Mouse (Mus musculus) lung, embryonic 16.5 days (tissue): Measurements from ENCODE around the gene Zbtb26. TPM values are rescaled to one million over a fixed set of nuclear protein-coding genes. Genes with fewer than 3 reads are reported as not detected.

Experiments
- ATAC-seq: fragments of 200-750 bp; cut with Nextera tagmentation; 2 replicates; pipeline ENCODE4 v1.8.0; 2017; ENCODE audit warnings: low read depth, mild to moderate bottlenecking, moderate library complexity
- H3K27ac ChIP-seq: fragments of 300-500 bp; sonication (generic); 2 replicates; pipeline ENCODE4 v1.5.1; 2014; ENCODE audit warnings: mild to moderate bottlenecking, control low read depth, low read length
- H3K27me3 ChIP-seq: fragments of 300-500 bp; sonication (generic); 2 replicates; pipeline ENCODE4 v1.6.1; 2014; ENCODE audit warnings: low read depth, low read length, mixed read lengths; ENCODE audit not compliant: control insufficient read depth, insufficient read depth
- H3K36me3 ChIP-seq: fragments of 300-500 bp; sonication (generic); 2 replicates; pipeline ENCODE4 v1.6.1; 2014; ENCODE audit warnings: low read length; ENCODE audit not compliant: control insufficient read depth, insufficient read depth
- H3K4me1 ChIP-seq: fragments of 300-500 bp; sonication (generic); replicated peaks from 2 replicates; pipeline ENCODE4 v1.6.1; 2014; ENCODE audit warnings: low read length, mixed read lengths; ENCODE audit not compliant: control insufficient read depth, insufficient read depth
- H3K4me2 ChIP-seq: fragments of 300-500 bp; sonication (generic); 2 replicates; pipeline ENCODE4 v1.6.1; 2014; ENCODE audit warnings: low read depth, low read length, control low read depth
- H3K4me3 ChIP-seq: fragments of 300-500 bp; sonication (generic); 2 replicates; pipeline ENCODE4 v1.5.1; 2014; ENCODE audit warnings: mild to moderate bottlenecking, low read length, control low read depth
- H3K9ac ChIP-seq: fragments of 300-500 bp; sonication (generic); 2 replicates; pipeline ENCODE4 v1.6.1; 2014; ENCODE audit warnings: low read length, control low read depth
- H3K9me3 ChIP-seq: fragments of 300-500 bp; sonication (generic); 2 replicates; pipeline ENCODE4 v1.6.1; 2016; ENCODE audit warnings: low read length; ENCODE audit not compliant: control insufficient read depth
- WGBS: fragments of 180-500 bp; shearing (Covaris S2); extraction: QIAGEN DNeasy Blood & Tissue Kit; methylation state at CpG from one replicate; pipeline ENCODE4 v1.1.7; 2014; 5-methylcytosine and 5-hydroxymethylcytosine counted together
- polyA plus RNA-seq: library from polyadenylated mRNA; unstranded; fragments of >200 nt; fragmentation: Nextera tagmentation; extraction: Ambion mirVana; gene quantifications from 2 replicates; pipeline ENCODE4 v1.2.1, GENCODE M21; 2015

Gene Zbtb26
- polyA plus RNA-seq, 1 experiment from 2014 or later: 6.9 TPM

GRCm38 (mm10) chr2:37382921-37383320 is 60.0 kb downstream of the Zbtb26 start:
- H3K4me3 ChIP-seq: no peak overlapping the region
- no peak overlapping the region for H3K27ac ChIP-seq
- ATAC-seq: no peak
- no peak overlapping the region for H3K9ac ChIP-seq
- no peak overlapping the region for H3K4me2 ChIP-seq
- no peaks in the 10 kb centered on the region for H3K27me3 ChIP-seq
- WGBS: 94% methylated on average over 9 of the region's 9 CpGs
- no peaks in the 10 kb centered on the region for H3K4me1 ChIP-seq
- no peaks in the 10 kb centered on the region for H3K9me3 ChIP-seq
- peaks cover 20% of the 10 kb centered on the region for H3K36me3 ChIP-seq

Other genes starting within 250 kb of the Zbtb26 start
- not detected in 2 replicates for gene Olfr366, start 231.6 kb downstream of the Zbtb26 start, polyA plus RNA-seq
- gene Olfr368, start 116.6 kb downstream of the Zbtb26 start, polyA plus RNA-seq: not detected in 2 replicates
- 52.0 and 55.0 TPM in 2 replicates for gene Pdcl, start 83.8 kb downstream of the Zbtb26 start, polyA plus RNA-seq
- 12.5 TPM in 2 replicates for gene Rc3h2, start 20.2 kb downstream of the Zbtb26 start, polyA plus RNA-seq
- 7.3 and 8.0 TPM in 2 replicates for gene Zbtb6, start within 50 bp of the Zbtb26 start, polyA plus RNA-seq
- 37.8 and 39.5 TPM in 2 replicates for gene Rabgap1, start 144 bp upstream of the Zbtb26 start, polyA plus RNA-seq
- 1.3 and 1.7 TPM in 2 replicates for gene Gpr21, start 73.2 kb upstream of the Zbtb26 start, polyA plus RNA-seq